Mouse (Mus musculus) left cerebral cortex, adult 18-20 months (tissue): ENCODE measurements around the gene Psmc3ip. TPM values are rescaled to one million over a fixed set of nuclear protein-coding genes. Genes with fewer than 3 reads are reported as not detected.
A peak's percentile ranks its signal among the peaks of the same experiment; 100 is the strongest.

Source experiments
- DNase-seq, 2 experiments: peaks; one replicate each; pipeline ENCODE4 v3.0.0; 2021 to 2022; ENCODE audit warnings: low spot score in 2 of 2, mixed read lengths in 1 of 2
- total RNA-seq, 2 experiments: library from RNA; stranded (reverse); gene quantifications; 2 replicates each; pipeline ENCODE4 v1.2.3; 2021

Gene Psmc3ip
- total RNA-seq, 2 experiments from 2014 or later = 3.0 to 3.6 TPM

- peak; percentile 98 to 100 for DNase-seq
Measured at GRCm38 (mm10) chr11:101119761-101120544, 24.7 kb upstream of the Psmc3ip start, which contains the start of the genes Retreg3 and Tubg1. Gene Retreg3, minus strand, starts transcription at chr11:101119893. Gene Tubg1, plus strand, starts transcription at chr11:101119938.

- peak in 1 of 2 experiments; percentile 11 for DNase-seq
Measured at GRCm38 (mm10) chr11:101119131-101119760, 24.0 kb upstream of the Psmc3ip start.

DNA sequence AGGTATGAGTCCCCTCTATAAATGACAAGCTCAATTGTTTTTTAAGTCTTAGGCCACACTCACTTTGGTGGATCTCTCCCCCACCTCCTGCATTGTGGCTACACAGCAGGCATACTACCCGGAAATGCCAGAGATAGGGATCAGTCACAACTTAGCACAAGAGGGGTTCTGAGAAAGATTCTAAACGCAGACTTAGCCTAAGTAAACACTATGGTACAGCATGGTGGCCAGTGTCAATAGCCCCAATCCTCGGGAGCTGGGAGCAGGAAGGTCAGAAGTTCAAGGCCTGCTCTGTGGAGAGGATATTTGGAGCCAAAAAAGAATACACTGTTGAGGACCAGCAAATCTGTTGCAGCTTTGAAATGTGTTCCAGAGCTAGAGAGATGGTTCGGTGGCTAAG, 22.9 kb upstream of the Psmc3ip start:
- no peak for DNase-seq

GRCm38 (mm10) chr11:101115564-101115963, 20.3 kb upstream of the Psmc3ip start:
- DNase-seq = no peak

DNA sequence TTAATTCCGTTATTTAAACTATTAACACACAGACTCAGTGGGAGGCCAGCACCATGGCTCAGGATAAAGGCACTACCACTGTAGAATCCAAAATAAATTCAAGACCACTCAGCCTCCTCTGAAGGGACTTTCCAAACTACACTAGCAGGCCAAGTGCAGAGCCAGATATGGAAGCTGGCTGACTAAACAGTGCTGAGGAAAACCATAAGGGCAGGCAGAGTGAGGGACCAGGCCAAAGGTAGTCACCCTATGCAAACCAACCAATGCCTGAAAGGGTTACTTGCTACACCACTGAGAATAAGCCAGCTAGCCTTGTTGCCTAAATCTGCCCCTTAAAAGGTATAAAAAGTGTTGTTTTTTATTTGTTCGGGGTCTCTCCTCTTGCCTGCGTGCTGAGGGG, 16.9 kb upstream of the Psmc3ip start:
- no peak for DNase-seq

DNA sequence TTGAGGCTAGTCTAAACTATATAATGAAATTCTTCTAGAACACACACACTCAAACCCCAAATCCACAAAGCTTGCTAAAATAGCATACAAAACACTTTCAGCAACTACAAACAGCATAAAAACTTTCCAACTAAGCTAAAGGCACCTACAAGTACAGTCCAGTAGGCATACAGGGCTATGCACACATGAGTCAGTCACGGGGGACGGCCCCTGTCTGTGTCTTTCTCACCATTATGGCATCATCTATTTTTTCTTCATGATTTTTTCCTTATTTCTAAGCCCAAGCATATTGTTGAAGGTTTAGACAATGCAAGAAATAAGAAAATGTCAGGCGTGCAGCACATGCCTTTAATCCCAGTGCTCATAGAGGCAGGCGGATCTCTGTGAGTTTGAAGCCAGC, 15.9 kb upstream of the Psmc3ip start:
- no peak for DNase-seq

DNA sequence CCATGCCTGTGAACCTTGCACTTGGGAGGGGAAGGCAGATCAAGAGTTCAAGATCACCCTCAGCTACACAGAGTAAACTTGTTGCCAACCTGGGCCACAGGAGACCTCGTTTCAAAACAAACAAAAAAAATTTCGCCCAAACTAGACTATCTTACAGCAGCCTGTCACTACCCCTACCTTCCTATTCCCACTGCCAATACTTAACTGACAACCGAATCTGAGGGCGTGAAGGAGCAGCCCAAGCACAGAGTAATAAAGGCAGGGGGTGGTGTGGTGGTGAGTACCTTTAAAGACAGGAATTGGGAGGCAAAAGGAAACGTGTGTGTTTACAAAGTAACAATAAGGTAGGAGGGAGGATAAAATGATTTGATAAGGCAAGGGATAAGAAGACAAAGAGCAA, 15.5 kb upstream of the Psmc3ip start:
- DNase-seq = no peak

DNA sequence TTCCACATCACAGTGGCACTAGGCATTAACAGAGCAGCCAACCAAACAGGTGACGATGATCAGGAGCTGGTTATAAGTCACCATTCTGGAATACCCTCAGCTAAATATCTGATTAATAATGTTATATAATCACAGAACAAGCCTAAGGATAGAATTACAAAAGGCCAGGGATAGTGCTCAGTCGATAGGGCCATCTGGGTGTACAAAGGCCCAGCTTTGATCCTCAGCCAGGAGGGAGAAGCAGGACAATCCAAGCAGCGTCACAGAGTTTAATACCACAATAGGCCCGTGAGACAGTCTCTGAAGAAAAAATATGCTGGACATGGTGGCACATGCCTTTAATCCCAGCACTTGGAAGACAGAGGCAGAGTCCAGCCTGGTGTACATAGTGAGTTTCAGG, 14.1 kb upstream of the Psmc3ip start:
- DNase-seq = no peak

- DNase-seq = no peak
Measured at GRCm38 (mm10) chr11:101103011-101103410, 7.8 kb upstream of the Psmc3ip start.

- DNase-seq = no peak
Measured at GRCm38 (mm10) chr11:101098231-101098630, 3.0 kb upstream of the Psmc3ip start.

GRCm38 (mm10) chr11:101094930-101095313, 314 bp downstream of the Psmc3ip start:
- DNase-seq = no peak

DNA sequence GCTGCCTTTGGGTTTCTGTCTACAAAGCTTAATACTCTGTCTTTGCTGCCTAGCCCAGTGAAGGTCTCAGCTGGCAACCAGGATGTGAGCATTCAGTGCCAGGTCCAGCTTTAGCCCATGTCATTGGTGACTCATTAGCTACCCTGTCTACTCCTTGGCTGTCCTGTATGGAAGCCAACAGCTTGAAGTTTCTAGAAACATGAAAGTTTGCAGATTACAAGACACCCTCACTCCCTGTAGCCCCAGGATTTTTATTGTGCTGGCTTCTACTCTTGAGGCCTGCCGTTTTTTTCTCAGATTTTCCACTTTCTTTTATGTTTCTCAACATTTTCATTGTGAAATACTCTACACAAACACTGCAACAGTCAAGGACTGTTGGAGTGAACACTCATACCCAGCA, 5.3 kb downstream of the Psmc3ip start:
- DNase-seq = no peak

DNA sequence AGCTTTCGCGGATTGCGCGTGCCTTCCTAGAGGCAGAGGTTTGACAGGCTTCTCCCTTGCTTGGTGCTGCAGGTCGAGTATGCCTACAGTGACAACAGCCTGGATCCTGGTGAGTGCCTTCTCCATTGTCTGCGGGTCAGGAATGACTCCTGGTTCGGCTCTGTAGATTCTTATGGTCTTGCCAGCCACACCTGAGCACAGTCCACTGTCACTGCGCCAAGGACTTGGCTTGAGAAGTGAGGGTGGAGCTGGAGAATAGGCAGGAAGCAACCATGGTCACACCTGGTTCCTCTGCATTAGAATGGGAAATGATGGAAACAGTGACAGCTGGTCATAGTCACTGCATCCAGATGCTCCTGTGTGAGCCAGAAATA, 7.6 kb downstream of the Psmc3ip start:
- DNase-seq = no peak

- DNase-seq = peak; percentile 93
Measured at GRCm38 (mm10) chr11:101086756-101087681, 8.2 kb downstream of the Psmc3ip start, which contains the start of gene Mlx. Gene Mlx, plus strand, starts transcription at chr11:101087277.

DNA sequence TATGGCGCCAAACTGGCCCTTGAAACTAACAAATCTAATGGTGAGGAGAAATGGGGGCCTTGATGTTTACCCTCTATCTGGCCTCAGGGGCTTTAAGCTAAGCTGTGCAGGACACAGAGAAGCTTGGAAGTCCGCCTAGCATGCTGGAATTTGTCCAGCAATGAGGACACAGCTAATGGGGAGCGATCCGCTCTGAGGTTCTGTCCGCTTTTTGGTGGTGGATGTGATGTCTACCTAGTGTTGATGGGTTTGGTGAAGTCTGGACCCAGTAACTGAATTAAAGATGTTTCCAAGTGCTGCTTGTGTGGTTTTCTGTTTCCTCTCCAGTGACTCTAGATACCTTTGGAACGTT, 8.9 kb downstream of the Psmc3ip start:
- DNase-seq = no peak

- no peak for DNase-seq
Measured at GRCm38 (mm10) chr11:101085617-101086322, 9.5 kb downstream of the Psmc3ip start.

DNA sequence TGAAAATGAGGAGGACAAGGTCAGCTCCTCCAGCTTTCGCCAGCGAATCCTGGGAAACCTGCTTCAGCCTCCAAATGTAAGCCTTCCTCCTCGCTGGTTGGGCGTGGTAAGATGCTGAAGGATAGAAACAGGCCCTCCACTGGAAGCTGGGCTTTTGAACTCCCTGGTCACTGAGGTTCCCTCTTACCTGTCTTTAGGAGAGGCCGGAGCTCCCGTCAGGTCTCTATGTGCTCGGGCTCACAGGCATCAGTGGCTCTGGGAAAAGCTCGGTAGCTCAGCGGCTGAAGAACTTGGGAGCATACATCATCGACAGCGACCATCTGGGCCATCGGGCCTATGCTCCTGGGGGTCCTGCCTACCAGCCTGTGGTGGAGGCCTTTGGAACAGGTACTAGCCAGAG, 10.4 kb downstream of the Psmc3ip start:
- DNase-seq = no peak

- no peak for DNase-seq
Measured at GRCm38 (mm10) chr11:101084246-101084645, 11.0 kb downstream of the Psmc3ip start.

- DNase-seq = no peak
Measured at GRCm38 (mm10) chr11:101083083-101083697, 12.0 kb downstream of the Psmc3ip start.
